Mouse (Mus musculus): ENCODE measurements around the gene Tbx15. TPM values are rescaled to one million over a fixed set of nuclear protein-coding genes. Genes with fewer than 3 reads are reported as not detected.

Gene Tbx15
- polyA plus RNA-seq, 1 experiment from 2014 or later = 0.92 TPM

- Histone ChIP-seq H3K27me3 (ENCODE audit: control insufficient read depth, insufficient read depth, low read length) (peaks cover 96% of the 10 kb centered on the region), H3K9me3 (ENCODE audit: control insufficient read depth, low read length) (no peaks in the 10 kb centered on the region), H3K27ac (replicated peaks; ENCODE audit: low read depth, low read length) (no peak overlapping the region), H3K9ac (replicated peaks; ENCODE audit: low read length) (0 out of 2 replicates have a peak overlapping the region, but pooled peaks have one; percentile 9), H3K36me3 (ENCODE audit: control insufficient read depth, insufficient read depth, low read length) (no peaks in the 10 kb centered on the region), H3K4me3 (replicated peaks; ENCODE audit: low read depth, low read length) (peak overlapping the region; percentile 27), H3K4me1 (ENCODE audit: control insufficient read depth, insufficient read depth, low read length) (0 out of 2 replicates have a peak, but pooled peaks cover 8% of the 10 kb centered on the region), H3K4me2 (ENCODE audit: low read length) (peak overlapping the region; percentile 51)
- peak; percentile 70 for DNase-seq
- WGBS = under 1% methylated on average over 73 of the region's 73 CpGs
- peak; percentile 38 for ATAC-seq (ENCODE audit: low FRiP score, low TSS enrichment)
Observed at GRCm38 (mm10) chr3:99253497-99254451, 13.6 kb downstream of the Tbx15 start.

- Histone ChIP-seq H3K9ac (replicated peaks; ENCODE audit: low read length) (no peak overlapping the region), H3K4me3 (replicated peaks; ENCODE audit: low read depth, low read length) (peak overlapping the region; percentile 2; the same call in 1 of the 2 replicates), H3K27ac (replicated peaks; ENCODE audit: low read depth, low read length) (no peak overlapping the region), H3K4me2 (ENCODE audit: low read length) (no peak overlapping the region), H3K27me3 (ENCODE audit: control insufficient read depth, insufficient read depth, low read length) (peaks cover 97% of the 10 kb centered on the region), H3K4me1 (ENCODE audit: control insufficient read depth, insufficient read depth, low read length) (0 out of 2 replicates have a peak, but pooled peaks cover 8% of the 10 kb centered on the region), H3K36me3 (ENCODE audit: control insufficient read depth, insufficient read depth, low read length) (no peaks in the 10 kb centered on the region), H3K9me3 (ENCODE audit: control insufficient read depth, low read length) (no peaks in the 10 kb centered on the region)
- under 1% methylated on average over 15 of the region's 15 CpGs for WGBS
- ATAC-seq (ENCODE audit: low FRiP score, low TSS enrichment) (no peak), DNase-seq (peak; percentile 56)
Observed at GRCm38 (mm10) chr3:99254559-99255151, 14.5 kb downstream of the Tbx15 start.

GRCm38 (mm10) chr3:99255411-99256365 lies 15.5 kb downstream of the Tbx15 start:
- 0 out of 2 replicates have a peak, but pooled peaks cover 8% of the 10 kb centered on the region for H3K4me1 ChIP-seq (ENCODE audit: control insufficient read depth, insufficient read depth, low read length)
- WGBS = 3% methylated on average over 11 of the region's 11 CpGs
- H3K4me2 ChIP-seq (ENCODE audit: low read length) = no peak overlapping the region
- DNase-seq = peak; percentile 41
- no peaks in the 10 kb centered on the region for H3K9me3 ChIP-seq (ENCODE audit: control insufficient read depth, low read length)
- no peak for ATAC-seq (ENCODE audit: low FRiP score, low TSS enrichment)
- no peak overlapping the region for H3K4me3 ChIP-seq (replicated peaks; ENCODE audit: low read depth, low read length)
- no peaks in the 10 kb centered on the region for H3K36me3 ChIP-seq (ENCODE audit: control insufficient read depth, insufficient read depth, low read length)
- no peak overlapping the region for H3K9ac ChIP-seq (replicated peaks; ENCODE audit: low read length)
- no peak overlapping the region for H3K27ac ChIP-seq (replicated peaks; ENCODE audit: low read depth, low read length)
- H3K27me3 ChIP-seq (ENCODE audit: control insufficient read depth, insufficient read depth, low read length) = peaks cover 96% of the 10 kb centered on the region

- ATAC-seq (ENCODE audit: low FRiP score, low TSS enrichment) = no peak
- H3K4me1 ChIP-seq (ENCODE audit: control insufficient read depth, insufficient read depth, low read length) = 0 out of 2 replicates have a peak, but pooled peaks cover 8% of the 10 kb centered on the region
Observed at GRCm38 (mm10) chr3:99256366-99256750, 16.2 kb downstream of the Tbx15 start.

GRCm38 (mm10) chr3:99256766-99257165 lies 16.6 kb downstream of the Tbx15 start:
- H3K9ac ChIP-seq (replicated peaks; ENCODE audit: low read length) = no peak overlapping the region
- H3K27me3 ChIP-seq (ENCODE audit: control insufficient read depth, insufficient read depth, low read length) = peaks cover 96% of the 10 kb centered on the region
- H3K36me3 ChIP-seq (ENCODE audit: control insufficient read depth, insufficient read depth, low read length) = no peaks in the 10 kb centered on the region
- no peak for DNase-seq
- H3K27ac ChIP-seq (replicated peaks; ENCODE audit: low read depth, low read length) = no peak overlapping the region
- 2% methylated on average over 20 of the region's 20 CpGs for WGBS
- no peak overlapping the region for H3K4me2 ChIP-seq (ENCODE audit: low read length)
- H3K9me3 ChIP-seq (ENCODE audit: control insufficient read depth, low read length) = no peaks in the 10 kb centered on the region
- no peak overlapping the region for H3K4me3 ChIP-seq (replicated peaks; ENCODE audit: low read depth, low read length)
- H3K4me1 ChIP-seq (ENCODE audit: control insufficient read depth, insufficient read depth, low read length) = 0 out of 2 replicates have a peak, but pooled peaks cover 8% of the 10 kb centered on the region
- ATAC-seq (ENCODE audit: low FRiP score, low TSS enrichment) = no peak

More at GRCm38 (mm10) chr3:99256366-99256750, 16.2 kb downstream of the Tbx15 start:
- WGBS = 3% methylated on average over 11 of the region's 11 CpGs
- Histone ChIP-seq H3K27ac (replicated peaks; ENCODE audit: low read depth, low read length) (no peak overlapping the region), H3K27me3 (ENCODE audit: control insufficient read depth, insufficient read depth, low read length) (peaks cover 96% of the 10 kb centered on the region), H3K36me3 (ENCODE audit: control insufficient read depth, insufficient read depth, low read length) (no peaks in the 10 kb centered on the region), H3K9me3 (ENCODE audit: control insufficient read depth, low read length) (no peaks in the 10 kb centered on the region), H3K9ac (replicated peaks; ENCODE audit: low read length) (no peak overlapping the region), H3K4me3 (replicated peaks; ENCODE audit: low read depth, low read length) (no peak overlapping the region), H3K4me2 (ENCODE audit: low read length) (no peak overlapping the region)
- peak; percentile 19 for DNase-seq

- H3K4me2 ChIP-seq (ENCODE audit: low read length) = no peak overlapping the region
- 3% methylated on average over 29 of the region's 29 CpGs for WGBS
- ATAC-seq (ENCODE audit: low FRiP score, low TSS enrichment) (no peak), DNase-seq (peak; percentile 19)
- no peak overlapping the region for H3K27ac ChIP-seq (replicated peaks; ENCODE audit: low read depth, low read length)
- 0 out of 2 replicates have a peak, but pooled peaks cover 8% of the 10 kb centered on the region for H3K4me1 ChIP-seq (ENCODE audit: control insufficient read depth, insufficient read depth, low read length)
- no peaks in the 10 kb centered on the region for H3K9me3 ChIP-seq (ENCODE audit: control insufficient read depth, low read length)
- no peaks in the 10 kb centered on the region for H3K36me3 ChIP-seq (ENCODE audit: control insufficient read depth, insufficient read depth, low read length)
- H3K9ac ChIP-seq (replicated peaks; ENCODE audit: low read length) = no peak overlapping the region
- H3K4me3 ChIP-seq (replicated peaks; ENCODE audit: low read depth, low read length) = no peak overlapping the region
- H3K27me3 ChIP-seq (ENCODE audit: control insufficient read depth, insufficient read depth, low read length) = peaks cover 96% of the 10 kb centered on the region
Observed at GRCm38 (mm10) chr3:99257586-99258577, 17.7 kb downstream of the Tbx15 start.

- 6% methylated on average over 6 of the region's 6 CpGs for WGBS
- no peak for ATAC-seq (ENCODE audit: low FRiP score, low TSS enrichment)
Observed at GRCm38 (mm10) chr3:99259741-99260270, 19.6 kb downstream of the Tbx15 start.

More at GRCm38 (mm10) chr3:99259741-99260270, 19.6 kb downstream of the Tbx15 start:
- H3K9me3 ChIP-seq (ENCODE audit: control insufficient read depth, low read length) = no peaks in the 10 kb centered on the region
- H3K27ac ChIP-seq (replicated peaks; ENCODE audit: low read depth, low read length) = no peak overlapping the region
- no peaks in the 10 kb centered on the region for H3K4me1 ChIP-seq (ENCODE audit: control insufficient read depth, insufficient read depth, low read length)
- peaks cover 96% of the 10 kb centered on the region for H3K27me3 ChIP-seq (ENCODE audit: control insufficient read depth, insufficient read depth, low read length)
- no peak overlapping the region for H3K4me2 ChIP-seq (ENCODE audit: low read length)
- H3K36me3 ChIP-seq (ENCODE audit: control insufficient read depth, insufficient read depth, low read length) = no peaks in the 10 kb centered on the region
- no peak overlapping the region for H3K9ac ChIP-seq (replicated peaks; ENCODE audit: low read length)
- DNase-seq = peak; percentile 37
- no peak overlapping the region for H3K4me3 ChIP-seq (replicated peaks; ENCODE audit: low read depth, low read length)
